Mouse (Mus musculus): Measurements from ENCODE around the gene Asap3. TPM values are rescaled to one million over a fixed set of nuclear protein-coding genes. Genes with fewer than 3 reads are reported as not detected.

Asap3 gene
- polyA plus RNA-seq, 1 experiment from 2014 or later: 4.4 TPM

DNA sequence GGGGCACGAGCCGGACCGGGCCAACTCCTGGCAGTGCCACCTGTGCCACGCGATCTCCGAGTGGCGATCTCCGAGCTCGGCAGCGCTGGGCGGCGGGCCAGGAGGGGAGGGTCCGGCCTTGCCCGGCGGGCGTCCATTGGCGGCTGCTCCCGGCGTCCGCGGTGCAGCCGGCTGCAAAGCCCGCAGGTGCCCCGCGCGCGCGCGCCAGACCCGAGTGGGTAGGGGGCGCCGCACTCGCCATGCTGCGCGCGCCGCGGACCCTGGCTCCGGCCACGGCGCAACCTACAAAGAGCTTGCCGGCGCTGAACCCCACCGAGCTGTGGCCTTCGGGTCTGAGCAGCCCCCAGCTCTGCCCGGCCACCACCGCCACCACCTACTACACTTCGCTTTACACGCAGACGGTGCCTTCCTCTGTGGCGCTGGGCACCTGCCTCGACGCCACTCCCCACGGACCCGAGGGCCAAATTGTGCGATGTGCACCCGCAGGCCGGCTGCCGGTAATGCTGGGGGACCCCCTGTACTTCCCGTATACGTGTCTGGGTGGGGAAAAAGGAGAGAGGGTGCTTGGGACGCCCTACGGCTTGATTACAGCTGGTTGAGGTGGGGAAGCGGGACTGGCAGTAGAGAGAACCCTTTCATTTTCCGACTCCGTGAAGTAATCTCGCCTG, 33.5 kb upstream of the Asap3 start:
- H3K9ac ChIP-seq (ENCODE audit: low read depth, low read length): peak overlapping the region; percentile 84
- no peaks in the 10 kb centered on the region for H3K36me3 ChIP-seq (ENCODE audit: control insufficient read depth, insufficient read depth, low read length)
- ATAC-seq: peak; percentile 8; the same call in 1 of the 2 replicates
- peak overlapping the region; percentile 96 for H3K4me2 ChIP-seq (ENCODE audit: low read depth, low read length)
- H3K27me3 ChIP-seq (replicated peaks; ENCODE audit: control insufficient read depth, insufficient read depth, low read length): no peaks in the 10 kb centered on the region
- H3K27ac ChIP-seq (ENCODE audit: low read length): peak overlapping the region; percentile 85
- no peaks in the 10 kb centered on the region for H3K9me3 ChIP-seq (ENCODE audit: control insufficient read depth, low read length)
- H3K4me3 ChIP-seq (ENCODE audit: low read length): peak overlapping the region; percentile 87
- peaks cover 52% of the 10 kb centered on the region for H3K4me1 ChIP-seq (ENCODE audit: control insufficient read depth, insufficient read depth, low read length)
- under 1% methylated on average over 67 of the region's 67 CpGs for WGBS

DNA sequence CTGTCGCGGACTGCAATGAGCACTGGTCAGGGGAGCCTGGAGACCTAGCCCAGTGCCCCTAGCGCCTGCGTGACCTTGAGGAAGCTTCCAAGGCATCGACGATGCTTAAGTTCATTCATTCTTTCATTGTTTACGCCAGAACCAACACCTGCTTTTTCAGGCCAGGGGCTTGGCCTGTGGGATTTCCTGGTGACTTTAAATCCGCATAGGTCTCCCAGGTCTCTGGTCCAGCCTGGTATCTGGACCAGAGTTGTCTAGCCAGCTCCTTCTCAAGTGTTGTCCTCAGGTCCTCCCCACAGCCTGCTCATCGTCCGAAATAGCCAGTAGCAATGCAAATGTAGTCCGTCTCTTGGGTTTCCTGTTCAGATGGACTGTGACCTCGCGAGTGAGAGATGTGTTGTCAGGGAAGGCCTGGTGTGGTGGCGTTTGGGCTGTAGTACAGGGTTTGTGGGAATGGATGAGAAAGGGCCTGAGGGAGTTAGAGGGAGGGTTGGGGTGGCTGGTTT, 32.9 kb upstream of the Asap3 start:
- Histone ChIP-seq H3K4me3 (ENCODE audit: low read length) (peak overlapping the region; percentile 87), H3K4me1 (ENCODE audit: control insufficient read depth, insufficient read depth, low read length) (peaks cover 58% of the 10 kb centered on the region), H3K9ac (ENCODE audit: low read depth, low read length) (peak overlapping the region; percentile 84), H3K9me3 (ENCODE audit: control insufficient read depth, low read length) (no peaks in the 10 kb centered on the region), H3K27me3 (replicated peaks; ENCODE audit: control insufficient read depth, insufficient read depth, low read length) (no peaks in the 10 kb centered on the region), H3K27ac (ENCODE audit: low read length) (peak overlapping the region; percentile 85), H3K4me2 (ENCODE audit: low read depth, low read length) (peak overlapping the region; percentile 96), H3K36me3 (ENCODE audit: control insufficient read depth, insufficient read depth, low read length) (no peaks in the 10 kb centered on the region)
- 5% methylated on average over 14 of the region's 14 CpGs for WGBS
- no peak for ATAC-seq

DNA sequence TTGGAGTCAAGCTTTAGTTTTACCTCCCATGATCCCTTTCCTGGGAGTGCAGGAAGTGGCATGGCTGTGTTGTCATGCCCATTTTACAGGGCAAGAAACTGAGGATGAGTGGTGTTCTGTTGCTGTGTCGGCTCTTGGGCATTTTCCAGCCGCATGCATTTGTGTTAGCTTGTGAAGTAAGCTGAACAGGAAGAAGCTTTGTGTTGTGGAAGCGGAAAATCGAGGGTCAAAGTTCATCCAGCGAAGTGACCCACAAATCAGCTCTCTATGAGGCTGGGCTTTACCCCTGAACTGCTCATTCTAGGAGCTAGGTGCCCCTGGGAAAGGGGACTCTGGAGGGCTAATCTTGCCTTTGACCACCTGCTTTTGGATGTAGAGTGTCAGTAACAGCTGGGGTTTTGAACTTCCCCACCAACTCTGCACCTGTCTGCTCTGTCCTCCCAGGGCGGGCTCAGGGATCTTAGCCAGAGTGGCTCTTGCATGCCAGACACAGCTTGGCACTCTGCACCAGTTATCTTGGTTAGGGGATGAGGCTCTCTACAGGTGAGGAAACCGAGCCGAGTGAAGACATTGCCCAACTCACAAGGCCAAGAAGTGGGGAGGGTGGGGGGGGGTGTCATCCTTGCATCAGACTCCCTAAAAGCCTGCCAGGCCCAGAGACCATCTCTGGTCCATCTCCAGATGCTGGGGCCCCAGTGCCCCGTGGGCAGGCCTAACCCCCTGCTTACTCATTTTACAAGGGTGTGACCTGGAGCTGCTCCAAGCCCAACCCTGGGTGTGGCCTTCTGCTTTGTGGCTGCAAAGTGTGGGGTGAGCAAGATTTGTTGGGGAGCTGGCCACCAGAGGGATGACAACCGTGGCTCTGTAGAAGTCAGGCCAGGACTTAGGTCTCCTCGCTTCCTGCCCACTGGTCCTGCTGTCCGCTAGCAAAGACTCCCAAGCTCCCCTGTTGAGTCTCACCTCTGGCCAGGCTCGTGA, 31.7 kb upstream of the Asap3 start:
- Histone ChIP-seq H3K4me1 (ENCODE audit: control insufficient read depth, insufficient read depth, low read length) (peaks cover 60% of the 10 kb centered on the region), H3K4me2 (ENCODE audit: low read depth, low read length) (peak overlapping the region; percentile 96), H3K27me3 (replicated peaks; ENCODE audit: control insufficient read depth, insufficient read depth, low read length) (no peaks in the 10 kb centered on the region), H3K36me3 (ENCODE audit: control insufficient read depth, insufficient read depth, low read length) (no peaks in the 10 kb centered on the region), H3K9me3 (ENCODE audit: control insufficient read depth, low read length) (no peaks in the 10 kb centered on the region), H3K4me3 (ENCODE audit: low read length) (peak overlapping the region; percentile 87), H3K27ac (ENCODE audit: low read length) (peak overlapping the region; percentile 85), H3K9ac (ENCODE audit: low read depth, low read length) (peak overlapping the region; percentile 84)
- ATAC-seq: peak; percentile 57
- 57% methylated on average over 13 of the region's 13 CpGs for WGBS

DNA sequence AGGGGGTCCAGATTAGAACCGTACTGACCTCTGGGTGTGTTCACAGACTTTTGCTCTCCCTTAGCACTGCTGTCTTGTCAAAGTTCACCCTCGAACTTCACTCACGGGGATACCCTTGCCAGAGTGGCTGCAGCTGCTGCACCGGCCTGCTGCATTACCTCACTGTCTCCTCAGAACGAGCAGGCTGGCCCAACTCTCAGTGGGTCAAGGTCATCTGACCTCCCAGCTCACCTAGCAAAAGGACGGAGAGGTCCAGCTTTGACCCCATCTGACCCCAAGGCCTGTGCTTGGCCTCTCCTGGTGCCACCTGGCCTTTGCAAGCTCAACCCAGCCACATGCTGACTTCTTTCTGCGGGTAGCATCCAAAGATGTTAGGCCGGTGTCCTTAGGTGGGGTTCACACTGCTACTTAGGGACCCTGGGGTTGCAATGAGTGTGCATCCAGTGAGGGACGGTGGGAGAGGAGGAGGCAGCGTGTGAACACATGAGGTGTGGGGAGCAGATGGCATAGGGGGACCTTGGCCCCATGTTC, 30.1 kb upstream of the Asap3 start:
- Histone ChIP-seq H3K4me1 (ENCODE audit: control insufficient read depth, insufficient read depth, low read length) (peaks cover 71% of the 10 kb centered on the region), H3K9ac (ENCODE audit: low read depth, low read length) (peak overlapping the region; percentile 43; the same call in 1 of the 2 replicates), H3K36me3 (ENCODE audit: control insufficient read depth, insufficient read depth, low read length) (no peaks in the 10 kb centered on the region), H3K27me3 (replicated peaks; ENCODE audit: control insufficient read depth, insufficient read depth, low read length) (no peaks in the 10 kb centered on the region), H3K27ac (ENCODE audit: low read length) (peak overlapping the region; percentile 85), H3K4me2 (ENCODE audit: low read depth, low read length) (peak overlapping the region; percentile 10; the same call in 1 of the 2 replicates), H3K4me3 (ENCODE audit: low read length) (no peak overlapping the region), H3K9me3 (ENCODE audit: control insufficient read depth, low read length) (no peaks in the 10 kb centered on the region)
- no peak for ATAC-seq
- WGBS: 60% methylated on average over 10 of the region's 10 CpGs

DNA sequence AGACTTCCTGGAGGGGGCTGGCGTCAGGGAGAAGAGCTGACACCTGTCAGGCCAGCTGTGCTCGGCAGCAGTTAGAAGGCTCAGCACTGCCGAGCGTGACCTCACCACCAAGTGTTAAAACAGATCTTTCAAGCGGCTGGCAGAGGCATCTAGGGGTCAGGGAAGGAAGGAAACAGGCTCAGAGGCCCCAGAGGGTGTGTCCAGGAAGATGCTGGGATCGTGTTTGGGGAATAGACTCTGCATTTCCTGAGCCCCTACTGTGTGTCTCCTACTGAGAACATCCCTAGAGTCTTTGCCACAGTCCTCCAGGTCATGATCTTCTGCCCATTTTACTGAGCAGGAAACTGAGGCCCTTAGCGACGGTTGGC, 28.9 kb upstream of the Asap3 start:
- H3K4me2 ChIP-seq (ENCODE audit: low read depth, low read length): 0 out of 2 replicates have a peak overlapping the region, but pooled peaks have one; percentile 35
- peak; percentile 1; the same call in 1 of the 2 replicates for ATAC-seq
- H3K27ac ChIP-seq (ENCODE audit: low read length): peak overlapping the region; percentile 85
- no peak overlapping the region for H3K4me3 ChIP-seq (ENCODE audit: low read length)
- no peaks in the 10 kb centered on the region for H3K9me3 ChIP-seq (ENCODE audit: control insufficient read depth, low read length)
- peaks cover 73% of the 10 kb centered on the region for H3K4me1 ChIP-seq (ENCODE audit: control insufficient read depth, insufficient read depth, low read length)
- no peaks in the 10 kb centered on the region for H3K36me3 ChIP-seq (ENCODE audit: control insufficient read depth, insufficient read depth, low read length)
- no peaks in the 10 kb centered on the region for H3K27me3 ChIP-seq (replicated peaks; ENCODE audit: control insufficient read depth, insufficient read depth, low read length)
- no peak overlapping the region for H3K9ac ChIP-seq (ENCODE audit: low read depth, low read length)
- 29% methylated on average over 8 of the region's 8 CpGs for WGBS

DNA sequence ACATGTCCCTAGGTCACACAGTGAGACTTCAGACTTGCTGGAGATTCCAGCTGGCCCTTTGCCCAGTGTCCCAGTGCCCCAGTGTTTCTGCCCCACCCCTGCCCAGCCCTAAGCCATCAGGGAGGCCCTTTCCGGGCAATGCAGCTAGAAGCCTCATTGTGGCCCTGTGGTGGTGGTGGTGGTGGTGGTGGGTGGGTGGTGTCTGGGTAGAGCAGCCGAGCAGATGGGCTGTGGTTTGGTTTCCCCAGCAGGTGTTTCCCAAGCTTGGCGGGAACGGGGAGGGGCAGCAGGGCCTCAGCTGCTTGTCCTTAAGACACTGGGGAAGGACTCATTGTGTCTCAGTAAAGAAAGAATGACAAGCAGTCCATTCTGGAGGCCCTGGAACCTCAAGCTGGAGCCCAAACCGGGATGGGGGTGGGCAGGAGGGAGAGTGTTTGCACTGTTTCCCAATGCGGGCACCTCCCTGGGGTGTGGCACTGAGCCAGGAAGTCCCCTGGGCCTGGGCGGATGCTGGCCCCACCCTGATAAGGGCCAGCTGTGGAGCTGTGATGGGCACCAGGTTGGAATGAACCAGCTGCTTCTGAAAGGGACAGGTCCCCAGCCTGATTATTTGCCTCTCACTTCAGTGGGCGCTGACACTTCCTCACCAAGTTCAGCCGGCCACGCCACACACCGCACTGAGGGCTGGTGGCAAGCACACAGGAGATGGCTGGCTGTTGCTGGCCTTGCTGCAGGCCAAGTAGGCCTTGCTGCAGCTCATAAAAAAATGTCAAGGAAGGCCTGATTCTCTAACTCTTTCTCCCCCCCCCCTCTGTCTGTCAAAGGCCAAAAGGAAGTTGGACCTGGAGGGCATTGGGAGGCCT, 28.3 kb upstream of the Asap3 start:
- Histone ChIP-seq H3K27me3 (replicated peaks; ENCODE audit: control insufficient read depth, insufficient read depth, low read length) (no peaks in the 10 kb centered on the region), H3K4me1 (ENCODE audit: control insufficient read depth, insufficient read depth, low read length) (peaks cover 73% of the 10 kb centered on the region), H3K27ac (ENCODE audit: low read length) (peak overlapping the region; percentile 85), H3K36me3 (ENCODE audit: control insufficient read depth, insufficient read depth, low read length) (no peaks in the 10 kb centered on the region), H3K9me3 (ENCODE audit: control insufficient read depth, low read length) (no peaks in the 10 kb centered on the region), H3K9ac (ENCODE audit: low read depth, low read length) (peak overlapping the region; percentile 40), H3K4me2 (ENCODE audit: low read depth, low read length) (peak overlapping the region; percentile 35), H3K4me3 (ENCODE audit: low read length) (no peak overlapping the region)
- 40% methylated on average over 11 of the region's 11 CpGs for WGBS
- ATAC-seq: peak; percentile 71

DNA sequence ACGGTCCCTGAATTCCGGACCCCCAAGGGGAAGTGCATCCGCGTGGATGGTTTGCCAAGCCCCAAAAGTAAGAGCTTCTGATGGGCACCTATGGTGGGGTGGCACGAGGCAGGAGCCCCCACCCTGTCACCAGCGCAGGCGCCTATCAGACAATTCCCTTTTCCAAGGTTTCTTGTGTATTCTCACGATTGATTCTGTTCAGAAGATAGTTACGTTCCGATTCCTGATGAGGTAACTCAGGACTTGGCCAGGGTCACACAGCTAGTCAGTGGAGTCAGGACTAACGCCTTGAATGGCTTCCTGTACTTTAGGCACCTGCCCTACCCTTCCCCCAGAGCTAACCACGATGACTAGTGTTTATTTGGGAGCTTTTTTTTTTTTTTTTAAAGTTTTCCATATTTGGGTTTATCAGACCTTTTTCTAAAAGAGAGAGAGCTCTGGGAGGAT, 27.7 kb upstream of the Asap3 start:
- Histone ChIP-seq H3K9me3 (ENCODE audit: control insufficient read depth, low read length) (no peaks in the 10 kb centered on the region), H3K27ac (ENCODE audit: low read length) (peak overlapping the region; percentile 85), H3K36me3 (ENCODE audit: control insufficient read depth, insufficient read depth, low read length) (no peaks in the 10 kb centered on the region), H3K4me3 (ENCODE audit: low read length) (no peak overlapping the region), H3K4me1 (ENCODE audit: control insufficient read depth, insufficient read depth, low read length) (peaks cover 66% of the 10 kb centered on the region), H3K4me2 (ENCODE audit: low read depth, low read length) (no peak overlapping the region), H3K9ac (ENCODE audit: low read depth, low read length) (no peak overlapping the region), H3K27me3 (replicated peaks; ENCODE audit: control insufficient read depth, insufficient read depth, low read length) (no peaks in the 10 kb centered on the region)
- WGBS: 80% methylated on average over 12 of the region's 12 CpGs
- ATAC-seq: no peak

DNA sequence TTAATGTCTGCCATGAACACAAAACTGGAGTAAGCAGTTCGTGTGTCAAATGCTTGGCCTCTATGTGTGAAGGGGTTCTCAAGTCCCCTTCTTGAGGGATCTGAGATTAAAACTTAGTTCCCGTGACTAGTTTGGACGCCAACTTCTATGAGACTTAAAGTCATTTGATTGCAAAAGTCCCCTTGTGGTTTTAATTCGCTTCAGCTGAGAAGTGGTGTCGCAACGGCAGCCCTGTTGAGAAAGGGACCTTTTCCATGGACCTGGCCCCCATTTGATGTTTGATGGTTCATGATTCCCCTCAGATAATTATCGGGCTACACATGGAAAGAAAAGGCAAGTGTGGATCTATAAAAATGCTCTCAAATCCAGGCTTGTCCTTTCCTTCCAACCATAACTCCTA, 26.7 kb upstream of the Asap3 start:
- H3K4me3 ChIP-seq (ENCODE audit: low read length): no peak overlapping the region
- H3K9me3 ChIP-seq (ENCODE audit: control insufficient read depth, low read length): no peaks in the 10 kb centered on the region
- no peaks in the 10 kb centered on the region for H3K36me3 ChIP-seq (ENCODE audit: control insufficient read depth, insufficient read depth, low read length)
- no peak overlapping the region for H3K4me2 ChIP-seq (ENCODE audit: low read depth, low read length)
- H3K27ac ChIP-seq (ENCODE audit: low read length): no peak overlapping the region
- H3K9ac ChIP-seq (ENCODE audit: low read depth, low read length): no peak overlapping the region
- WGBS: 91% methylated on average over 7 of the region's 7 CpGs
- ATAC-seq: no peak
- H3K27me3 ChIP-seq (replicated peaks; ENCODE audit: control insufficient read depth, insufficient read depth, low read length): no peaks in the 10 kb centered on the region
- peaks cover 57% of the 10 kb centered on the region for H3K4me1 ChIP-seq (ENCODE audit: control insufficient read depth, insufficient read depth, low read length)
